Mouse (Mus musculus) bone marrow macrophage, adult 2 months (primary cell): Measurements from ENCODE around the gene Spaca3.

Experiments used
- CTCF ChIP-seq: IDR thresholded peaks from 2 replicates; pipeline ENCODE4 v1.5.1; 2012; ENCODE audit warnings: low read depth, mild to moderate bottlenecking, low read length, moderate library complexity
- POLR2A ChIP-seq: IDR thresholded peaks from 2 replicates; pipeline ENCODE4 v1.6.1; 2012; ENCODE audit warnings: mild to moderate bottlenecking, low read depth, low read length, borderline replicate concordance

DNA sequence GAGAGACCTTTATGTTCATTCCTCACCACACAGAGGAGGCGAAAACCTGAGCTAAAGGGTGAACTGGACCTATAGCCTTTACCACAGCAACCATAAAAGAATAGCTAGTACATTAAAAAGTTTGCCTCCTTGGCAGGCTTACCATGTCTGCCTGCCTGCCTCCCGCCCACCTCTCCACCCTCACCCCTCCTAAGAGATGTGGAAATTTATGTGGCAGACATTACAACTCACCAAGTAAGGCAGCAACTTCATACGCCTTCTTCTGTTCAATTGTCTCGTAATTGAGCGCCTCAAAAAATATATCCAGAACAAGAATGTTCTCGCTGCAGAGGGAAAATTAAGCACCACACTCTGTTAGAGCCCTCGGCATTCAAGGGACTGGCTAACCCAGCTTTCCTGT lies 28.2 kb downstream of the Spaca3 start:
- TF ChIP-seq POLR2A = no peak
- no peak for TF ChIP-seq CTCF
